Mouse (Mus musculus): Measurements from ENCODE around the gene Snrpd2.

Gene Snrpd2

GRCm38 (mm10) chr7:19149626-19150025 lies at the start of gene Snrpd2:
Gene Snrpd2, plus strand, starts transcription at chr7:19149722.
- peak; percentile 95 for DNase-seq

DNA sequence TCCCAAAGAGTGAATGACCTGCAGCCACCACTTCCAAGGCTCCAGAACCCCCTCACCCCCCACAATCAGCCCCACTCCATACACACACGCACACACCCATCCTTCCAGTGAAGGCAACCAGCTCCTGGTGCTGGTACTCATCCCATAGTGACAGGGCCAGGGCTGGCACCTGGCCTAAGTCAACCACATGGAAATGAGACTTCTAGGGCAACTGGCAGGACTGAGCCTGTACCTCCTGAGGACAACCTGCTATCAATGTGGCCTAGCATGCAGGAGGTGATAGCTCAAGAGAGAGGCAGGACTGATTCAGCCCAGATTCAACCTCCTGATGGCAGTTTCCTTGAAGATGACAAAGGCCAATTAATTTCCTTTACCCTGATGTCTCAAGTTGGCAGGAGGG lies 49.2 kb upstream of the Snrpd2 start:
- DNase-seq = no peak

DNA sequence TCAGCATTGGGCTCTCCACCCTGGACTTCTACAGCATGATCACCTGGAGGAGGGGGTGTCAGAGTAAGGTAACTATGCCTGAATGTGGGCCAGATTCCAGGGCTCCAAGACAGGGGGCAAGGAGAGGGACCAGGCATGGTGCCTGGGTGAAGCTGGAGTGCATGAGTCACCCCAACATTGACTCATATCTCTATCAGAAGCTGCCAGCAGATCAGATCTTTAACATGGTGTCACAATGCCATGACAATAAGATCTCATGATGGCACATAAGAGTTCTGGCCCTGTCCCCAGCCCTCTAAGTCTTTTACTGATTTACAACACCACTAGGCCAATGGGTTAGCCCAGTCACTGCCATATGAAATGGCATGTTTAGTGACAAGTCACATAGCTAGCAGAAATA lies 45.8 kb upstream of the Snrpd2 start:
- no peak for DNase-seq

GRCm38 (mm10) chr7:19104486-19104885 lies 45.0 kb upstream of the Snrpd2 start:
- DNase-seq = no peak

- no peak for DNase-seq
Observed at GRCm38 (mm10) chr7:19107436-19107835, 42.1 kb upstream of the Snrpd2 start.

GRCm38 (mm10) chr7:19109565-19109964 lies 40.0 kb upstream of the Snrpd2 start:
- DNase-seq = no peak

DNA sequence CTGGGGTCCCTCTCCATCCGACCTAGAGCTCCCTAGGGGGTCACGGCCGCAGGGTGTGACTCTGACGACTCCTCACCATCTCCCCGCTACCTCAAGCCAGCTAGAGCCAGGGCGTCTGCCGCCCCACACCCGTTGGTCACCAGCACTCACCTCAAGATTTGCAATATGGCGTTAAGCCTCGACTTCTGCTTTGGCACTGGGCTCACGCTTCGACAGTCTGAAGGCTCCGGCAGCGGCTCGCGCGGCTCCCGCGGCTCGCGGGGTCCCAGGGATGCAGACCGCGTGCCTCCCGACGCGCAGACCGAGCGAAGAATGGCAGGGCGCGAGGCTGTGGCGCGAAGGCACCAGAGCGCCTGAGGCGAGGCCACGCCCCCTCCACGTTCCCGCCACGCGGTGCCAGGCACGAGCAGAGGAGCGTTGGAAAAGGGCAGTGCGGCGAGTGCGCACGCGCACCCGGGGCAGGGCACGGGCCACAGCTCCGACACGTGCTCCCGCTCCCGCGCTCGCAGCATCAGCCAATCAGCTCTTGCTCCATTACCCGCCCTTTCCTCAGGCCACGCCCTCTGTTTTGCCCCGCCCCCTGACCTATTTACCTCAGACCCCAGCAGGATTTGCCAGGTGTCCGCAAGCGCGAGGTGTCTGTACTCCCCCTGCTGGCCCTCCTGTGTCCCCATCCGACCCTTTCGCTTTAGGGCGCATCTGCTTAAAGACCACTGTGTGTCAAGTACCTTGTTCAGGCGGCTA lies 31.3 kb upstream of the Snrpd2 start, which contains the start of gene Gm4969:
Gene Gm4969 (minus strand): TSS at position 341 of the 744 bp plus-strand sequence.
- peak; percentile 62 for DNase-seq

DNA sequence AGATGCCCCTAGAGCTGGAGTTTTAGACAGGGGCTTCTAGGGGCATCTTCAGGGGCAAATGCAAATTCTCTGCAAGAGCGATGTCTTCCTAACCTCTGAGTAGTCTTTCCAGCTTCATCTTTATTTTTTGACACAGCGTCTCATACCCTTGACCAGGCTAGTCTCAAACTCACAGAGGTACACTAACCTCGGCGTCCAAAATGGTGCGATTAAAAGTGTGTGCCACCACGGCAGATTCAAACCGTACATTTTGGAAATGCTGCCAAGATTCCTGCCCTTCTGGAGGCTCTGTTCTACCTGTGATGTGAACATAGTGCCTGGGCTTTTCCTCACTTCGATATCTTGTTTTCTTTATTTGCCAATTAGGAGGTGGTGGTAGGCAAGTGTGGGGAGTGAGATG lies 30.4 kb upstream of the Snrpd2 start:
- DNase-seq = no peak

DNA sequence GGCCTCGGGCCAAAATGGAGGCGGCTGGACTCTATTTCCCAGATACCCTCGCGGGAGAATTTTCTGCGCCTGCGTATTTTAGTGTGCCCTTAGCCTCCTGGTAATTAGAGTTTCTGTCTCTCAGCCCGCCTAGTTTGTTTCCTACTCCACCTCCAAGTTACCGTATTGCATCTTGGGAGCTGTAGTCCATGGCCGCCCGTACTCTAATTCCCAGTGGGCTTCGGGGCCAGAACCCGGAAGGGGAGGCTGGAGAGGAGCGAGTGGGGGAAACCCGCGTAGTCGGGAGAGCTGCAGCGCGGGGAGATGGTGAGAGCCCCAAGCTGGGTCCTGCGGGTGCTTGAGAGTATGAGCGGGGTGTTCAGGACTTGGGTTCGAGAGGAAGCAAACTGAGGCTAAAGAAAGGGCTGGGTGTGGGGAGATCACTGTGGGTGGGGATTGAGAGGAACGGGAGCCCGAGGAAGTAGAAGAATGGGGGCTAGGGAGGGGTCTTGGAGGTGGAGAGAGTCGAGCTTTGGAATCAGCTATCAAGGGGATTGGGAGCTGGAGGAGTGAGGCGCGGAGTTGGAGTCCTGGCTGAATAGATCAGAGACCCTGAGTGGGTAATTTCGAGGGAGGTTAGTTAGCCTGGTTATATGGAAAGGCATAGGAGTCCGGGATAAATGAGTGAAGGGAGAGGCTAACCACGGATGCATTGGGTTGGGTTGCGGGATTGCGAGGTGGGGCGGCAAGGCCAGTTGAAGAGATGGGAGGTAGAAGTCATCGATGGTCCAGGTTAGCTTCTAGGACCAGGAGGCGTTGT lies 29.7 kb upstream of the Snrpd2 start, which contains the start of gene Fbxo46:
Gene Fbxo46 (plus strand): TSS at position 229 of the 799 bp plus-strand sequence.
- peak; percentile 96 for DNase-seq

DNA sequence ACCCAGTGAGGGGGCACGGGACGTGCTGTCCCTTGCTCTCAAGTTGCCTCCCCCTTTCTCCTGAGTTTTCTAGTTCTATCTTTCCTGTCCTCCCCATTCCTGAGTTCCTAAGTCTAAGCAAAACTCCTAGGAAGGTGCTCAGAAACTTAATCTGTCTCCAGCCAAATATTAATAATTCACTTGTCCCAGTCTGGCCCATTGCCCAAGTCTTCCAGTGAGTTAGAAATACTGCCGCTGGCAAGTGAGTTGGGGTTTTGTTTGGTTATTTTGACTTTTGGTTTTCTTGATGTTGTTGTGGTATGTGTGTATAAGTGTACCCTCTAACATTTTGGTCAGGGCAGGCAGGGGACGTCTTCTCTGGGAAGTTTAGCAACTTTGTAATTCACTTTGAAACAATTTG lies 27.8 kb upstream of the Snrpd2 start:
- DNase-seq = no peak

- no peak for DNase-seq
Observed at GRCm38 (mm10) chr7:19124713-19125112, 24.8 kb upstream of the Snrpd2 start.

DNA sequence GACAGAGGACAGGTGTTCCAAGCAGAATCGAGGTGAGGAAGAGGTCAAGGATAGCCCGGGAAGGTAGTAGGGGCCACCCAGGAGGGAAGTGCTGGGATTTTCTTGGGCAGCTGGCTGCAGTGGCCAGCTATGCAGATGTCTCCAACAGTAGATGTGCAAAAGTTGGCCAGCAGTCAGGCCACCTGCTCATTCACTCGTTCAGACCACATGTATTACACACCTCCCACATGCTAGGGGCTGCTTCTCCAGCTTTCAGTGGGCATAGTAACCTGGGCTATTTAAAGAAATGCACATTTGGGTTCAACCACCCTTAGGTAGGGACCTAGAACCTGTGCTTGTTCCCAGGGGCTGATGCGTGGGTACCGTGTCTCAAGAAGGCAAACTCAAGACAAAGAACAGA lies 21.8 kb upstream of the Snrpd2 start:
- DNase-seq = no peak

- DNase-seq = no peak
Observed at GRCm38 (mm10) chr7:19129396-19129795, 20.1 kb upstream of the Snrpd2 start.

- DNase-seq = no peak
Observed at GRCm38 (mm10) chr7:19130657-19131056, 18.9 kb upstream of the Snrpd2 start.

GRCm38 (mm10) chr7:19131324-19131848 lies 18.1 kb upstream of the Snrpd2 start:
- peak; percentile 97 for DNase-seq

DNA sequence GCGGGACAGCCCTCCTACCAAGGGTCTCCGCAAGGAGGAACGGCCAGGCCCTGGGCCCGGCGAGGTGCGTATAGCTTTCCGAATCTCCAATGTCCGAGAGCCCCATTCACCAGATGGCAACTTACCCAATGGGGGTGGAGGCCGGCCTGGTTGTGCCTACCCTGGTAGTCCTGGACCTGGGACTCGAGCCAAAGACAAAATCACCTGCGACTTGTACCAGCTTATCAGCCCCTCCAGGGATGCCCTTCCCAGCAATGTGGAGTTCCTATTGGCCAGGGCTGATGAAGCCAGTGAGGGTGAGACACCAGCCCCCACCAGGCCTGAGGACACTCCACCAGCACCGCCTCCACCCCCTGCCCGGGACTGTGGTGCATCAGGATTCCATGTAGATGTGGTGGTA lies 13.4 kb upstream of the Snrpd2 start:
- no peak for DNase-seq

DNA sequence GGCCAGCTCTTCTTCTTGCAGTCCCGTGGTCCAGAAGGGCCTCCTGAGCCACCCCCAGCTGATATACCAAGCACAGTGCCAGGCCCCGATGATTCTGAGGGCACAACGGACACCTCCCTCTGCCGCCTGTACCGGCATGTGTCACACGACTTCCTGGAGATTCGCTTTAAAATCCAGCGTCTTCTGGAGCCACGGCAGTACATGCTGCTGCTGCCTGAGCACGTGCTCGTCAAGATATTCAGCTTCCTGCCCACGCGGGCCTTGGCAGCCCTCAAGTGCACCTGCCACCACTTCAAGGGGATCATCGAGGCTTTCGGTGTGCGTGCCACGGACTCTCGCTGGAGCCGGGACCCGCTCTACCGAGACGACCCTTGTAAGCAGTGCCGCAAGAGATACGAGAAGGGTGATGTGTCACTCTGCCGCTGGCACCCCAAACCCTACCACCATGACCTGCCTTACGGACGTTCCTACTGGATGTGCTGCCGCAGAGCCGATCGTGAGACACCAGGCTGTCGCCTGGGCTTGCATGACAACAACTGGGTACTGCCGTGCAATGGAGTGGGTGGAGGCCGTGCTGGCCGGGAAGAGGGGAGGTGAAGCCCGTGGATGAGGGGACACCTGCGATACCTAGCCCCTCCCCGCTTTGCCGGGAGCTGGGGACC lies 12.7 kb upstream of the Snrpd2 start:
- peak; percentile 72 for DNase-seq

DNA sequence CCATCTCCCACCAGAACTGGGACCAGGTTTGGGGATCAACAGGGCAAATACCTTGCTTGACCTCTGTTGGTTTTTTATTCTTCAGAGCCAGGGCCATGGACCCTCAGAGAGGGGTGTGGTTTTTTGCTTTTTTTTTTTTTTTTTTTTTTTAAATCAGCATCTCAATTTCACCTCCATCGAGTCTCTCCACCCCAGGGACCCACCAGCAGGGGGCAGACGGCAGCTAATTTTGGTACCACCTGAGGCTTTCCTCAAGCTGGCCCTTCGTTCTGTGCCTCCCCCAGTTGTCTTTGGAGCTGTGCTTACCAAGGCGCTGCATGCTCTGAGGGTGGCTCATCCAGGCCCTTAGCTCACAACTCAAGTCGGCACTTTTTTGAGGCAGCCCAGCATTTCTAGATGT lies 12.1 kb upstream of the Snrpd2 start:
- DNase-seq = peak; percentile 55

GRCm38 (mm10) chr7:19146793-19147192 lies 2.7 kb upstream of the Snrpd2 start:
- DNase-seq = no peak

DNA sequence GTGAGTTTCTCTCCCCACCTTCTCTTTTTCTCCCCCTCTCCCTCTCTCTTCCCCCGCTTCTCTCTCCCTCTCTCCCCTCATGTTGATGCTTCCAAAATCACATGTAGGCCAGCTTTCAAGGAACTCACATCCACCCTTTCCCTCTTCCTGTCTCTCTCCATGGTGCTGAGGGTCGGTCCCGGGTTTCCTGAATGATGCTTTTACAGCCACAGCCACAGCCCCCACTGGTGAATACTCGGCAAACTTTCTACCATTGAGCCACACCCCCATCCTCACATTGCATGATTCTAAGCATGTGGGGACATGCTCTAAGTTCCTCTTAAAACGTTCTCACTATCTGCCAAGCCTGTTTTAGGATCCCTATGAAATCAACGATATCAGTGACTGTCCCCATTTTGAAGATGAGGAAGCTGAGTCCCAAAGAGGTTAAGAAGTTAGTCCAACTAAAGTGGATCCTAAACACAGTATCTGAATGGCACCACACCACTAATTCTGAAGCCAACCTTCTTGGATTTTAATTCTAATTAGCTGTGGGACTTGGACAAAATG lies 2.0 kb upstream of the Snrpd2 start:
- DNase-seq = no peak

DNA sequence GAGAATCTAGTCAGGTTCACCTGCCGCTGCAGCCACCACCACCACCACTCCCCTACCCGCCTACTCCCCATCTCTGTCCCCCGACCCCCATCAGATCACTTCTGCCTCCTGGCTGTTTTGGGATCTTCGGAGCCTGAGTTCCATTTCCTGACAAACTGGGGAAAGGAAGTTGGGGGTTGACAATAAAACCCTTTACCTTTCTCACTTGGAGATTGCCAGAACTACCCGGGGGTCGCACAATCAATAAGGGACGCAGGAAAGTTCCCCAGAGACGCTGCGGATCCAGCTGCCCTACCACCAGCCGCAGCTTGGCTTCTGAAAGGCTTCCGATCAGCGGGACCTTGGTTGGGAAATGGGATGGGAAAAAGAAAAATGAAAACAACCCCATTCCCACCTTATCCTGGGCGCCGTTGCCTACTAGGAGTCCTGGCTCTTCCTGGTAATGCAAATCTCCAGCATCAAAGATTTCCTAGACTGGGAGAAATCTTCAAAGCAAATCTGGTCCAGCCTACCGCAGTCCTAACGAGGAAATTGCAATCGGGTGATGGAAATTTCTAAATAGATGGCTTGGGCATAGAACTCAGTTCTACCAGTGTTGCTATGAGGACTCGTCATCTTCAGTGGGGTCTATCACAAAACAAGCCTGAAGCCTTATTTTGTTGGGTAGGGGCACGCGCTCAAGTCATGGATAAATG lies 1.2 kb upstream of the Snrpd2 start:
- DNase-seq = no peak

DNA sequence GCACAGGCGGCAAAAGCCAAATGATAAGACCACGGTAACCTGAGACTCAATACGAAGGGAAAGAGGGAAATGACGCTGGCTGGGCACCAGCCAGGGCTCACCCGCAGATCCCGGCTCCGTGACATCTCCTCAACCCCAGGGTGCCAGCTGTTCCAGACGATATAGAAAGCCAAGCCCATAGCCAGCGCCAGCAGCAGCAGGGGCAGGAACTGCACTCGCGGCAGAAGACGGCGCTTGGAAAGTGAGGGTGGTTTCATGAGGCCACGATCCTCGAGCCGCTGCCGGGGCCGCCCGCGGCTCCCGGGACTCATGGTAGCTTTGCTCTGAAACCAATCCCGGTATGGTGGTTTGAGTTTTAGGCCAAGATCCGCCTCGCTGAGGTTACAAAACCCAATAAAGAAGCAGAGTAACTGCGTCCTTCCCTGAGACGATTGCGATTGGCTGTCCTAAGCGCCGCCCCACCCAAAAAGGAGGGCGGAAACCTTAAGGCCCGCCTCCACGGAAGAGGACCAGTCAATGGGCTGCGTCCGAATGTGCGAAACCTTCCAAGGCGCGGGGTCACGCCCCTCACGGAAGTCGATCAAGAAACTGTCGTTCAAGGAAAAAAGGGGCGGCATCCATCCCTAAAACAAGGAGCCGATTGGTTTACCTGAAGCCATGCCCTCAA lies 514 bp upstream of the Snrpd2 start, which contains the start of gene Qpctl:
Gene Qpctl (minus strand): TSS at position 417 of the 667 bp plus-strand sequence.
- peak; percentile 99 for DNase-seq

Measured in right cerebral cortex, adult 18-20 months (tissue).